Mouse (Mus musculus) frontal cortex, adult 2 months (tissue): ENCODE results near the gene Cask. TPM values are rescaled to one million over a fixed set of nuclear protein-coding genes. Genes with fewer than 3 reads are reported as not detected.

ENCODE experiments used
- DNase-seq, 2 experiments: peaks; one replicate each; pipeline ENCODE4 v3.0.0; 2022; ENCODE audit warnings: low spot score in 1 of 2; ENCODE audit errors: extremely low spot score in 1 of 2
- polyA plus RNA-seq: library from polyadenylated mRNA; depleted of rRNA; stranded (reverse); fragments of >200 nt; gene quantifications from 2 replicates; pipeline ENCODE4 v1.2.3, GENCODE M21; 2012

Cask gene
- polyA plus RNA-seq, 1 experiment = 37.0 TPM

DNA sequence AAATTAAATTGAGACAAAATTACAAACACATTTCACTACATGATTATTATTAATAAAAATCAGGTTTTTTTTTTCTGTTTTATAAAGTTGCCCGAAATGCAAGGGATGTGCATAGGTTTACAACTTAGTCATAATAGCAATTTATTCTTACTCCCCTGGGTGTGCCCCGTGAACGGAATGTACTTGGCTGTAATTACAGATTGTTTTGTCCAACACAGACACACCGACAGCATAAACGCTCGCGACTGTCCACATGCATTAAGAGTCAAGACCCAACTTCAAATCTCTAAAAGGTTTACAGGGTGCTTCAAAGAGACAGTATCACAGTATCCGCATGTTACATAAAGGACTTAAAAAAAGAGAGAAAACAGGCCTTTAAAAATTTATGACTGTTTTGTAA is 329.9 kb downstream of the Cask start:
- DNase-seq = no peak

- no peak for DNase-seq
Observed at GRCm38 (mm10) chrX:13520566-13520965, 330.6 kb downstream of the Cask start.

GRCm38 (mm10) chrX:13519408-13519783 is 331.8 kb downstream of the Cask start:
- DNase-seq = no peak

DNA sequence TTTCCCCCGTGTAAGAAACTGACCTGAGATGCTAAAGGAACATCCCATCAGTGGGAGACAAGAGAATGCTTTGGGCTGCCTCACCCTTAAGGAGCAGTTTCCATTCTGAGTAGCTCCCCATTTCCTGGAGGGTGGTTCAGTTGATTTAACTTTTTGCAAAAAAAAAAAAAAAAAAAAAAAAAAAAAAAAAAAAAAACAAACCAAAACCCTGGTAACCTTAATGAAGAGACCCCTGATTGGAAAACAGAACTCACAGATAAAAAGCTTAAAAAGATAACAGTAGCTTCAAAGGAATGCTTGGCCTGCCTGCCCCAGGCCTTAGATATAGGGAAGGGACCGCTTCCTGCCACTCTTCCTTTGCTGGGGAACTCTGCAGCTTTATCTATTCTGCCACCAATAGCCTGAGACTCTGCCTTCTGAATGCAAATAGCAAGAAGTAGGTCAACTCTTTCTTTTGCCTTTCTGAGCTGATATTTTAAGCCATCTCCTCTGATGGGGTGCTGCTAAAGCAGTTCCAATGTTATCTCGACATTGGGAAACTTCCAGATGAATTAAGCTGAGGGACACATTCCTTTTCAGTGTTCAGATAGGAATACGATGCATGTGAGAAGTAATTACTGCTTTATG is 332.3 kb downstream of the Cask start:
- no peak for DNase-seq

- DNase-seq = no peak
Observed at GRCm38 (mm10) chrX:13518019-13518418, 333.1 kb downstream of the Cask start.

DNA sequence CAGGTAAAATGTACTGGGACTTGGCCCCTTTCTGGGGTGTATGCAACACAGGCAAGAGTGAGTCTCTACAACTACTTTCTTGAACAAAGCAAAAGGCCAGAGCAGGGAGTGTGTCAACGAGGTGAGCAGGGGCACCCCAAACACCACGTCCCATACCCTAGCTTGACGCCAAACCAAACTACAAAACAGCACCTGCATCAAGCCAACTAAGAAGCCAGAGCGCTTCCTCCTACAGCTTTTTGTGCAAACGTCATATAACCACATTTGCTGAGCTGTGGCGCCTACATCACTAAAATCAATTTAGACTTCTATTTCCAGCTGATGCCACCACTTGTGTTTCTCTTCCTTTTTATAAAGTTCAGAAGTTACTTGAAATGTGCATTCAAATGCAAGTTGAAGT is 334.7 kb downstream of the Cask start:
- DNase-seq = no peak

DNA sequence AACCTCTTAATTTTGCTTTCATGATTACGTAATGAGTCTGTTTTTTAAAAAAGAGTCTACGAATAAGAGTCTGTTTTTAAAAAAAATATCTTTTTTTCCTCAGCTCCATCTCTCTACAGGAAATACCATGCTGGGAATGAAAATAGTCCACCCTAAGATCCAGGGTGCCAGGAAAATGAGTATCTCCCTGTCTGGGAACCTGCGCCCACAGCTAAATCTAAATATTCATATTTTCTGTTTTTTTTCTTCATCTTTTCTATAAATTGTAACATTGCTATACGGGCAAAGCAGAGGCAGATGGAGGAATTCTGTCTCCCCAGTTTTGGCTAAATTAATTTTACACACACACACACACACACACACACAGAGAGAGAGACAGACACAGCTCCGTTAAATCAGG is 337.3 kb downstream of the Cask start:
- peak in 1 of 2 experiments; percentile 37 for DNase-seq

DNA sequence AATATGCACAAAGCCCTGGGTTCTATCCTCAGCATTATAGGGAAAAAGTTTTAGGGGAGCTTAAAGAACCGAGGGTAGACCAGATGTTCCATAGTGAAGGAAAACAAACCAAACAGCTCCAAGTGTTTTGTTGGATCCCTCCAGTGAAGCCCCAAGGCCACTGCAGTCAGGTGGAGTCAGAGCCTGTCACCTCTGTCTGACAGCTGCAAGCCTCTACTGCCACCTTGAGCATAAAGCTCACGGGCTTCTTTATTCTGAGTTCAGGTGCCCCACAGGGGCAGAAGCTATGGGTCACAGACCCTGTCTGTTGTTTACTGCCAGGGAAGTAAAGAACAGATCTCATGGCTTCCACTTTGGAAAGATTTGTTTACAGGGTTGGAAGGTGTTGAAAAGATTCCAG is 338.0 kb downstream of the Cask start:
- DNase-seq = no peak

GRCm38 (mm10) chrX:13506376-13506775 is 344.8 kb downstream of the Cask start:
- no peak for DNase-seq

- DNase-seq = no peak
Observed at GRCm38 (mm10) chrX:13504389-13504788, 346.8 kb downstream of the Cask start.

DNA sequence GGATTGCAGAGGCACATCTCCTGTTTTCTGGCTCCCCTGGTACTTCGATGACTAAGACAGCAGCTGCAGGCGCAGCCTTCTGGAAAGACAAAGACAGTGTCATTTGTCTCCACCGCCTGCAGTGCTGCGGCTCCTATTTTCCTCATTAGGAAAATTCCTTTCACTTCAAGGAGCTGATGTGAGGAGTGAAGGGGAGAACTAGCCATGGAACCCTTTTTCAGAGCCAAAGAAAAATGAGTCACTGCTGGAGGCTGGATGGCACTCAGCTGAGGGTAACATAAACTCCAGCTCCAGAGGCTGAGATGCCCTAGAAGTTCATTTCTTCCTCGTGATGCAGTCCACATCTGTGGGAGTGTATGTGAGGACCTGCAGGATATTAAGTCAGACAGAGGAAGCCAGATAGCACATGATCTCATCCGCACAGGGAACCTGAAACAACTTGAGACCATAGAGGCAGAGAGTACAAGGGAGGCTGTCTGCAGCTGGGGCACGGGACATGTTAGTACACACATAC is 348.2 kb downstream of the Cask start:
- peak in 1 of 2 experiments; percentile 56 for DNase-seq

DNA sequence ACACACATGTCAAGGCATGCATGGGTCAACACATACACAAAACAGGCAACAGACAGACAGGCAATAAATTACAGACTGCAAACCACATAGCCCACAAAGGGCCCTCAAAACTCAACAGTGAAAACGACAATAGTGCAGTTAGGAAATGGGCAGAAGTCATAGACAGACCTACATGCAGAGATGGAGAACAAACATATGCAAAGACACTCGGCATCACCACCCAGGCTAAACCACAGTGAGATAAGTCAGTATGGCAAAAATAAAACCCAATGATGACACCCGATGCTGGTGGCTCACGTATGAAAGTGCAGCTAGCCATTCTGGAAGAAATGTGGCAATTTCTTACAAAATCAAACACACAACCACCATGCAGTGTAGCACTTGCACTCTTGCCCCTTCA is 350.9 kb downstream of the Cask start:
- no peak for DNase-seq

- no peak for DNase-seq
Observed at GRCm38 (mm10) chrX:13494892-13495703, 356.1 kb downstream of the Cask start.

DNA sequence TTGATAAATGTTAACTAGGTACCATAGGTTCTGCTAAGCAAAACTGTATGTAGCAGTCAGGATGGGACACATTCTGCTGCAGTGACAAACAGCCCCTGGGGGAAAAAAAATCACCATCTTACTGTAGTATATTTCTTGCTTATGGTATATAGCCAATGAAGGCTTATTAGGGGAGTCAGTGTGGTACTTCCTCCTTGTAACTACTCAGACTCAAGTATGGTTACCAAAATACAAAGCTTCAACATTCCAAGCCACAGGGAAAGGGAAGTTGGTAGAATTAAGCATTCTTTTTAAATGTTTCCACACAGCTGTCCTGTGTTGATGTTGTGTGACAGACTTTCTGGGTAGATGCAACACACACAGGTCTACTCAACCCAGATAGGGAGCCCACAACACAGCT is 358.2 kb downstream of the Cask start:
- no peak for DNase-seq

GRCm38 (mm10) chrX:13490941-13491340 is 360.2 kb downstream of the Cask start:
- DNase-seq = no peak

DNA sequence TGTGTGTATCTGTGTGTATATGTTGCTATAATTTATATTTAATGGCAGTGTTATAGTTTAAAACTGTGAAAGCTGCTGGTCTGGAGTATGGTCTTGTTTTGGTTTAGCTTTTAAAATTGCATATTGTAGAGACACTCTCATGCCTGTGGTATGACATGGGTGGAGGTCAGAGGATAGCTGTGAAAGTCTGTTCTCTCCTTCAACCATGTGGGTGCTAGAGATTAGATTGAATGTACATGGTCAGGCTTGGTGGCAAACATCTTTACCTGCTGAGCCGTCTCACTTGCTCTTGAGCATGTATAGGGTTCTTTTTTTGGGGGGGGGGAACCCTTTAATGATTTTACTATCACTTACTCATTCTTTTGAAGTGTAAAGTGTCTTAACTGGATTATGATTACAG is 361.4 kb downstream of the Cask start:
- no peak for DNase-seq

DNA sequence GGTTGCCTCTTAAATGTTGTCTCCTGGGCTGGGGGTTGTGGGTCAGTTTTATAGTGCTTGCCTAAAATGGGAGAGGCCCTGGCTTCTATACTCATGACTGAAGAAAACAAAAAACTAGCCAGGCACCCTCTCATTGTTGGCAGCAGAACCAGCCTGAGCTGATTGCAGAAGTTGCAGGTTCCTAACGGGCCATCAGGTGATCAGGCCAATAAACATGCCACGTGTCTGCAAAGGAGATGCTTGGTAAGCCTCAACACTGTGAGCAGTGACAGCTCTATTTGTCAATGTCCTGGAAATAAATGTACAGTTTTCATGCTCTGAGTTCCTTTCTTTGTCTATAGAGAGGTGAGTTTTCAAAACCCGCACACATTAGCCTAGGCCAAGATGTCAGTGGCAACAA is 362.2 kb downstream of the Cask start:
- no peak for DNase-seq

- DNase-seq = no peak
Observed at GRCm38 (mm10) chrX:13484447-13484846, 366.7 kb downstream of the Cask start.

GRCm38 (mm10) chrX:13482576-13482975 is 368.6 kb downstream of the Cask start:
- no peak for DNase-seq

DNA sequence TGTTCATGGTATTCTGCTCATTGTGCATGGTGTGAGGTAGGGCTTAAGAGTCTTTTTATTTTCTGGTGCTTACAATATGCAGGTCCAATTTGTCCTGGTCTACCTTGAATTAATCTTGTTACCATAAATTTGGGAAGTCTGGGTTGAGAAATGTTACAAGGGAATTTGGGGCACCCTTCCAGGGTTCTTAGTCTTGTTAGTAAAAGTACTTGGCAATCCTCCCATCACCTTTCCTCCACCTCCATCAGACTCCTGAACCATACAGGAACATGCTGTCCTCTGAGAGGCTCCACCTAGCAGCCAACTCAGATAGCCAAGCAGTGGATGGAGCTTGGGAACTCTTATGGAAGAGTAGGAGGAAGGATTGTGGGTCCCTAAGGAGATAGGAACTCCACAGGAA is 371.6 kb downstream of the Cask start:
- DNase-seq = no peak

GRCm38 (mm10) chrX:13478298-13478697 is 372.9 kb downstream of the Cask start:
- DNase-seq = no peak

DNA sequence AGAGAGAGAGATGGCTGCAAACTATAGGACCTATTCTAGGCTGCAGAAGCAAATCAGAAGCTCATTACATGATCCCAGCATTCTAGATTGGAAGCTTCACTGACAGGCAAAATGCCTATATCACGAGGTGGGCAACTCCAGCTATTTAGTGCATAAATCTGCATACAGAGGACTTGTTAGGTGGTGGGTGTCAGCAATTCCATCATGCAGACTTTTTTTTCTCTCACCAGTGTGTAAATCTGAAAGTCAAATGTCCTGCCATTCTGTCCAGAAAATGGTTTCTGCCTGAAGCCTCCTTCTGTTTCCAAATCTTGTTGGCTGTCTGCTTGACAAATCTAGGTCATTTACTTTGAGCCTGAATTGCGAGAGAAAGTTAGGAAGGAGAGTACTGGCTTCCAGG is 373.6 kb downstream of the Cask start:
- no peak for DNase-seq
